Mouse (Mus musculus) testis, postnatal 14 days (tissue): Measurements from ENCODE around the gene Kif14.

Experiments used
- DNase-seq: peaks from one replicate; pipeline ENCODE4 v3.0.0; 2021; ENCODE audit warnings: low spot score

Gene Kif14

DNA sequence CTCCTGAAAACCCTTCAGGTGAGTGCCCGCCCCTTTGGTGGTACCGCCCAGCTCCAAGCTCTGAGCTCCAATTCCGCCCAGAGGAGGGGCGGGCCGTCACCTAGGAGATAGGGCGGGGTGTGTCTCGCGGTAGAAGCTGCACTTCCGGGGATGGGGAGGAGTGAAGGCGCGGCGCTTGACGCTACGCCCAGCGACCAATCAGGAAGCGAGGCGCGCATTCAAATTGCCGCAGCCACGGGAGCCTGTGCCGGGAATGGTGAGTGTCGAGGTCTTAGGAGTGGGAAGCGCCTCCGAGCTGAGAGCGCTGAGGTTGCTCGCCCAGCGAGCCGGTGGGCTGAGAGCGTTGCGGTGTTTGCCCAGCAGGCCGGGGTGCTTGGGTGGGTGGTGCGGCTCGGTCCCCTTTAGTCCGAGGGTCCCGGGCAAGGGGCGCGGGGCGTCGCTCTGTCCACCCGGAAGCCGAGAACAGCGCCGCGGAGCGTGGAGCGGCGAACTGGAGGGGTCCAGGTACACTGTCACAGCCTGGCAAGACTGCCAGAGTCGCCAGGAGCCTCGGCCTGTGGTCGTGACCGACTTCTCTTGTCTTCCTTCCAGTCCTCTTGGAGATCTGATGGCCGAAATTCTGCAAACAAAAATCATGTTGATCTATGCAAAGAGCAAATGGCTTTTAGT is at the start of gene Kif14:
TSS of gene Kif14 (plus strand) at position 201 of the 669 bp plus-strand sequence.
- peak; percentile 97 for DNase-seq

DNA sequence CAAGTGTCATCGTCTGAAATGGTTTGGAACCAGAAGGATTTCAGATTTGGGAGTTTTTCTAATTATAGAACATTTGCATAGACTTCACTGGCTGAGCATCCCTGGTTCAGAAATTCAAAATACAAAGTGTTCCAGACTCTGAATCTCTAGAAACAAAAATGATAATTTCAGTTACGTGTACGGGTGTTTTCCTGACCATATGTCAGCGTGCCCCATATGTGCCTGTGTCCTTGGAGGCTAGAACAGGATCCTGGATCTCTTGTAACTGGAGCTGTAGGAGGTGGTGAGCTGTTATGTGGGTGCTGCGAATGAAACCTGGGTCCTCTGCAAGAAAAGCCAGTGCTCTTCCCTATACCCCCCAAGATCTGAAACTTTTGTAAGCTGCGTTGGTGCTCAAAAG is 47.8 kb upstream of the Kif14 start:
- no peak for DNase-seq

DNA sequence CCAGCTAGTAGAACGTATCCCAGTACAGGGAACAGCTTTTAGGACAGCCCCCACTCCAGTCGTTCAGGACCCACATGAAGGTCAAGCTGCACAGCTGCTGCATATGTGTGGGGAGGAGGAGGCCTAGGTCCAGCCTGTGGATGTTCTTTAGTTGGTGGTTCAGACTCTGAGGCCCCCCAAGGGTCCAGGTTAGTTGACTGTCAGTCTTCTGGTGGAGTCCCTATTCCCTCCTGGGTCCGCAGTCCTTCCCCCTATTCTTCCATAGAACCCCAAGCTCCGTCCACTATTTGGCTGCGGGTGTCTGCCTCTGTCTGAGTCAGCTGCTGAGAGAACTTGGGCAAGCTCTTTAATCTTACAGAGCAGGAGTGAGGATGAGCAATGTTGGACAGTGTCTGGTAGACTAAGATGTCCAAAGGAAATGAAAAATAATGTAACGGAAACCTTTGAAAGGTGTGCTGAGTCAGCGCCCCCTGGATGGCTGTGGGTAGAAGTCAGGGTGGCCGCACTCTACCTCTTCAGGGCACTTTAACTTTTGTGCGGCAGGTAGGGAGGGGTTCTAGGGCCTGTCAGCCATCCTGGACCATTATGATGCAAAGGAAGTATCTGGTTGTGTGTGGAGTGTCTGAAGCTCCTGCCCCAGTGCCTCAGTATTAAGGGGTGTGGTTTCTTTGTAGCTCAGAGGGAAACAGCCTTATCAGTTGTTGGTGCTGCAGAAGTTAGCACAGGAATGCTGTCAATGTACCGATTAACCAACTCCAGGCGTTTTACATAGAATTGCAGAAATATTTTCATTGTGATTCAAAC is 38.8 kb upstream of the Kif14 start:
- DNase-seq = no peak

DNA sequence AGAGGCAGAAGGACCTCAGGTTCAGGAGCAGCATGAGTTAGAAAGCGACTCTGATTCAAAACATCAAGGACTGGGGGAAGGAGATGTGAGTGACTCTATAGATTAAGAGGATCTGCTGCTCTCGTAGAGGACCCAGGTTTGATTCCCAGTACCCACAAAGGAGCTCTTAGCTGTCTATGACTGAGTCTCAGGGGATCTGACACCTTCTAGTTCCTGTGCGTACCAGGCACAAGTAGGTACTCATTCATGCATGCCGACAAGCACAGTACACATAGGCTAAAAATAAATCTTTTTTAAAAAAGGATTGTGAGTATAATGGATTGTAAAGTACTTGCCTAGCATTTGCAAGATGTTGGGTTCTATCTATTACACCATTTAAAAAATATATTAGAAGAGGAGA is 37.2 kb upstream of the Kif14 start:
- no peak for DNase-seq

- DNase-seq = no peak
These were observed 35.9 kb upstream of the Kif14 start for GRCm38 (mm10) chr1:136430126-136430818.

DNA sequence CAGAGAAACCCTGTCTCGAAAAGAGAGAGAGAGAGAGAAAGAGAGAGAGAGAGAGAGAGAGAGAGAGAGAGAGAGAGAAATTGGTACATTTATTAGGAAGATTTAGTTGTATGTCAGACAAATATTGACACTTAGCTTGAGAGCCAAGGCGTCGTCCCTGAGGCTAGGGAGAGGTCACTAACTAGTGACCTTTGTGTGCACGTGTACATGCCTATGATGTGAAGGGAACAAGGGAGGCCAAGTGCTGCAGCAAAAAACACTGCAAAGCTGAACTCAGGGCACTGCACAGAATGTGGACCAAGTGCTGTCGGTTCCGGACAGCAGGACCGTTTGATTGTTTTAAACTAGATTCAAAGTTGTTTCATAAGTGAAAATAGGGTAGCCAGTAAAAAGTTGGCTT is 25.4 kb upstream of the Kif14 start:
- DNase-seq = no peak

GRCm38 (mm10) chr1:136442809-136443208 is 23.3 kb upstream of the Kif14 start:
- no peak for DNase-seq

DNA sequence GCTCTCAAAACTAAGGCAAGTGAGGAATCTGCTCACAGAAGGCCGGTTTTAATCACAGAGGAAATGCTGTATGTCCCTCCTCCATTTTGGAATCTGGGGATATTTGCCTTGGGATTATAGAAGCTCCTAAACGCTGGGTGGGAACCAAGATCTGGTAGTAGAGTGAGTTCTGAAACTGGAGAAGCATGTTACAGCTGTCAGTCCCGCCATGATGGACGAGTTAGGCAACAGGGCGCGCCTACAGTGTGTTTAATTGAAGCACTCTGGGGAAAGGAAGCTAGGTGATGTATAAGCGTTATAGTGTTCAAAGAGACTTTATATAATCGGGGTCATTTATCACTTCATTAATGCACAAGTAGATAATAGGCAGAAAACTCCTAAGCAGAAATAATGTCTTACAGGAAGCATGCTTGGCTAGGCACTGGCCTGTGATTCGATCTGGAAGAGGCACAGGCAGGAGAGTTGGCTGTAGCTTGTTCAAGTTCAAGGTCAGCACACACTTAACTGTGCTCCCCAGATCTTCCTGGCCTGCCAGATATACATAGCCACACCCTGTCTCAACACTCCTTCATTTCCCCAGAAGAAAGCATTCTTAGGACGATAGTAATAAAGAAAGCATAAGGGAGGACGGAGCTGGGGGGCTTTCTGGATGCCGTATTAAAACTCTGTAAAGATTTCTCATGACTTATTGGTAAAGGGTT is 21.4 kb upstream of the Kif14 start:
- no peak for DNase-seq

DNA sequence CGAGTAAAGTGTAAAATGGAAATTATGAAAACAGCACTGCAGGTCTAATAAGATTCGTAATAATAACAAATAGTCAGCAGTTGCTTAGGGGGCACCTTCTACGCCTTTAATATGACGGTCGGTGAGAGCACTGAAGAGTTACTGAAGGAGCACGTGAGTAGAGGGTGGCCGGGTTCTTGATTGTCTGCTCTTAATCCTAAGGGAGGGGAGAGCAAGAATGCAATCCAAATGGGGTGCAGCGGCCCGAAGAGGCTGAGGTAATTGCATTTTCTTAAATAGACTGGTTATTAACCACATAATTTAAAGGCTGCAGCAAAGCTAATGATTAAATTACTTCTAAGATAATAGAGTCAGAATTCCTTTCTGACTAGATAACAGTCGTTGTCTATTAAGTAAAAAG is 19.2 kb upstream of the Kif14 start:
- no peak for DNase-seq

DNA sequence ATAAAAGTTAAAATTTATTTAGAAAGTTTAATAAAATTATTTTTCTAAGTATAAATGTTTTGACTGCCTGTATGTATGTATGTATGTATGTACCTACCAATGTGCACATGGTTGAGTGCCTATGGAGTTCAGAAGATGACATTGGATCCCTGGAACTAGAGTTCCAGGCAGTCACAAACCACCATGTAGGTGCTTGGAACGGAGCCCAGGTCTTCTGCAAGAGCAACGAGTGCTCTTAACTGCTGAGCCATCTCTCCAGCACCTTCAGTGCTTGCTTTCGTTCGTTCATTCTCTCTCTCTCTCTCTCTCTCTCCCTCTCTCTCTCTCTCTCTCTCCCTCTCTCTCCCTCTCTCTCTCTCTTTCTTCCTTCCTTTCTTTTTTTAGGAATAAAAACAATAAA is 18.8 kb upstream of the Kif14 start:
- no peak for DNase-seq

DNA sequence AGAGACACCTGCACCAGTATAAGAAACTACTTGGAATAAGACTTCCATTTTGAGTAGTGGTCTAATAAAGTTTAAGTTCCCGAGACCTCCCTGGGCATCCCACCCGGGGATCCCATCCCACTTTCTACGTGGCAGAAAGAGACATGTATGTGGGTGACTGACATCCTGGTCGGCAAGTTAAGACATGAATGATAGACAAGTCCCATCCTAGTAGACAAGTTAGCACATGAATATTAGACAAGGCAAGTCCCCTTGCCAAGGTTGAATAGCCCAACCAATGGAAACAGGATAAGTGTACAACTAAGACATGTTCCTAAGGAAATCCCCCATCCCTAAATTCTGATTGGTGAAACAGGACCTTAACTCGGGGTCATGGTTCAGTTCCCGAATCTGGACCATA is 16.6 kb upstream of the Kif14 start:
- DNase-seq = no peak

- DNase-seq = no peak
These were observed 15.9 kb upstream of the Kif14 start for GRCm38 (mm10) chr1:136450206-136450605.

- DNase-seq = no peak
These were observed 13.7 kb upstream of the Kif14 start for GRCm38 (mm10) chr1:136452421-136452820.

DNA sequence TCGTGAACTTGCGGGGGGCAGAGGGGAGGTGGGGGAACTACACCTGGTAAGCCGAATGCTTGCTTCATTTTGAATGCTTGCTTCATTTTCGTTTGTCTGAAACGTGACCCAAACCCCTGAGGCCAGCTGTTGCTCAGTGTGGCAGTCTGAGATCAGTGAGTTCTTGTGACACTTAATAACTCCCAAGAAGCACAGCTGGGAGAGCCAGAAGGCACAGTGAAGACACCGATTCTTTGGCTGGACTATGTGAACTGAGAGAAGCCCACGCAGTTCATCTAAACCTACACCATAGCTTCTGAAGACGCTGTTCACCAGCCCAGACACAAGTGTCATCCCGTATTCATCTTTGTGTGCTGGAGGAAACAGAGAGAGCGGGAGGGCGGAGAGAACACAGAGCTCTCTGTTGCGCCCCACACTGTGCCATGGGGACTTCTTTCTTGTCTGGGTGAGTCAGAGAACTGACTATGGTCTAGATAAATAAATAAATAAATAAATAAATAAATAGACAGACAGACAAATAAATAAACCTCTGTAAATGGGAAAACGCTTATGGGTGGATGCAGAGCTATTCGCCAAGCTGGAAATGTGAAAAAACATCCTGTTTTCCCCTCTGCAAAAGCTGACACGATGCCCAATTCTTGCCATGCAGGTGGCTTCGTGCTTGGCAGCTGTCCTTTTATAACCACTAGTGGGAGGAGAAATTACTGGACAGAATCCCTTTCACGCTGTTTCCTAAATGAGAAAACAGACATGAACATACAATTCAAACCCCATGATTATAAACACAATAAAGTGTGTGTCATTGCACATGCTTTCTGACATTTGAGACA is 10.2 kb upstream of the Kif14 start:
- DNase-seq = no peak

DNA sequence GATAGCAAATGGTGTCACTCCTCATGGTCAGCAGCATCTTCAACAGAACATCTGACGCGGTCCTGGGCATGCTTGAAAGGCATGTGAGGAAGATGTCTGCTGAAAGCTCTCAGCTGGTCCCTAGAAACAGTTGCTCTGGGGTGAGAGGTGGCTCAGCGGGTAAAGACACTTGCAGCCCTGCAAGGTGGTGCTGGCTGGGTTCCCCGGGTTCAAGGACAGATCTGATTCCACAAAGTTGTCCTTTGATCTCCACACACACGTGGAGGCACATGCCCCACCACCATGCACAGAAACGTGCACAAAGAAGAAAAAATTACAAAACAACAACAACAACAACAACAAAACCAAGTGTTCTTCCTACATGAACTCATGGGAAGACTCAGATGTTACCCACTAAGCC is 9.4 kb upstream of the Kif14 start:
- no peak for DNase-seq

- DNase-seq = no peak
These were observed 8.7 kb upstream of the Kif14 start for GRCm38 (mm10) chr1:136457403-136457802.

DNA sequence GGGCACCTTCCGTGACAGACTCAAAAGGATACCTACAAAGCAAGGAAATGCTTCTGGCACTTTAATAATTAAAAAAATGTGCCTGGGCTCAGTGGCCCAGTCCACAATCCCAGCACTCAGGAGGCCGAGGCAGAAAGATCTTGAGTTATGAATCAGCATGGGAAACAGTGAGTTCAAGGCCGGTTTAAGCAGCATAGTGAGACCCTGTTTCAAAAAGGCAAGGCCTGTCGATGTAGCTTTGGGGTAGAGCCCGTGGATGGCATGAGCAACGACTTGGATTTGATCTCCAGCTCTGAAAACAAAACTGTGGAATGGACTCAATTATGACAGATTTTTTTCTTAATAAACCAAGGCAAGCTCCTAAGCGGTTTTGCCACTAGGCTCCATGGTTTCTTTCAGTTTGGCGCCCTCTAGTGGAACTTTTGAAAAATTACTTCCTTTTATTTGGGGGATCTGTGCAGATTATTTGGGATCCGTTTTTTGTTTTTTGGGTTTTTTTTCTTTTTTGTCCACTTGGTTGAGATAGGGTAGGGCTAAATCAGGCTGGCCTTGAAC is 7.4 kb upstream of the Kif14 start:
- no peak for DNase-seq

GRCm38 (mm10) chr1:136462443-136462842 is 3.7 kb upstream of the Kif14 start:
- DNase-seq = no peak

DNA sequence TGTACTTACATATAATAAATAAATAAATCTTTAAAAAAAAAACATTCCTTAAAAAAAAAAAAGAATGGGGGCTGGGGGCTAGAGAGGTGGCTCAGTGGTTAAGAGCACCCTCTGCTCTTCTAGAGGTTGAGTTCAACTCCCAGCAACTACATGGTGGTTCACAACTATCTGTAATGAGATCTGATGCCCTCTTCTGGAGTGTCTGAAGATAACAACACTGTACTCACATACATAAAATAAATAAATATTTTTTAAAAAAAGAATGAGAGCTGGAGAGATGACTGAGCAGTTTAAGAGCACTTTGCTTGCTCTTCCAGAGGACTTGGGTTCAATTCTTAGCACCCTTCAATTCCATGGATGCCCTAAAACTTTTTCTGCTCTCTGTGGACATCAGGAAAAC is 975 bp upstream of the Kif14 start:
- no peak for DNase-seq

DNA sequence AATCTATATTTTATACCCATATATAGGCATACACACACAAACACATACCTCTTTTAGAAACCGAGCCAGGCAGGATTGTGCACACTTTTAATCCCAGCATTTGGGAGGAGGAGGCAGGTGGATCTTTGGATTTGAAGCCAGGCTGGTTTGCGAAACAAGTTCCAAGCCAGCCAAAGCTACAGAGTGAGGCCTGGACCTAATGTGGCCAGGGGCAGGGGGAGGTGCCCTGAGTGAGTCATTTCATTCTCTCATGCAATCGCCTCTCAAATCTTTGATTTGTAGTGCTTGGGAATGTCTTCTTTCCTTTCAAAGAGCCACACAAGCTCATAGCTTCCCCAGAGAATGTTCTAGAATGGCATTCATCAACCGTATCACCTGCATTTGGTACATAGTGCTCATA is 3.3 kb downstream of the Kif14 start:
- DNase-seq = no peak

GRCm38 (mm10) chr1:136470471-136470870 is 4.3 kb downstream of the Kif14 start:
- DNase-seq = no peak
